Mouse (Mus musculus) layer of hippocampus, adult 9-11 months (tissue): ENCODE measurements around the gene Oxtr.

Experiments
- DNase-seq: peaks from one replicate; pipeline ENCODE4 v3.0.0; 2022

Gene Oxtr

DNA sequence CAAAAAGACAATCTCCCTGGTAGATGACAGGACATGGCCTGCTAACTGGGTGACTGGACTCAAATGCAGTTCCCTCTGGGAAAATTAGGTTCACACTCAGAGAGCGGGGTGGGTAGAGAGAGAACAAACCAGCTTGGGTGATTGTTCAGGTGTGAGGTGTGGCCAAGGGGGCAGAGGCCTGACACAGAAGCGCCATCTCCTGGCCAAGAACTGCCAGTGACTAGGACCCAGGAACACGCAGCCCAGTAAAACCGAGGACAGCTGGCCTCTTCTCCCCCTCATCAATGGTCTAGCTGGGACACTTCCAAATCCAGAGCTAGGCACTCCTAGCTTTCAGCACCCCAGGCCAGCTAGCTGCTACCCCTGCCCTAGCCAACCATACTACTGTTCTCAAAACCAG lies 5.4 kb downstream of the Oxtr start:
- DNase-seq, result no peak

DNA sequence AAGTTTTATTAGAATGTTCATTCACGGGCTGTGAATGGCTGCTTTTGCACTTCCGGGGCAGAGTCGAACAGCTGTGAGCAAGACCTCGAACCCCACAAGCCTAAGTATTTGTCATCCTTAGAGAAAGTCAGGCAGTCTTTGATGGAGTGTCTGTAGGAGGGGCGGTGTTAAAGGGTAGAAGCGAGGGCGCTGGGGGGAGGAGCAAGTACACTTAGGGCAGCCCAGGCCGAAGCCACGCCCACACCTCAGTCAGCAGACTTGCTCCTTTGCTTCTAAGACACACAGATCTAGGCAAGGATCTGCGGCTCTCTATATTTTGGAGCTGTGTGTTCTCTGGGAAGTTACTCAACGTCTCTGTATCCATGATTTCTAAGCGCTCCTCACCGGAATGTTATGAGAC lies 9.9 kb downstream of the Oxtr start:
- DNase-seq, result no peak

DNA sequence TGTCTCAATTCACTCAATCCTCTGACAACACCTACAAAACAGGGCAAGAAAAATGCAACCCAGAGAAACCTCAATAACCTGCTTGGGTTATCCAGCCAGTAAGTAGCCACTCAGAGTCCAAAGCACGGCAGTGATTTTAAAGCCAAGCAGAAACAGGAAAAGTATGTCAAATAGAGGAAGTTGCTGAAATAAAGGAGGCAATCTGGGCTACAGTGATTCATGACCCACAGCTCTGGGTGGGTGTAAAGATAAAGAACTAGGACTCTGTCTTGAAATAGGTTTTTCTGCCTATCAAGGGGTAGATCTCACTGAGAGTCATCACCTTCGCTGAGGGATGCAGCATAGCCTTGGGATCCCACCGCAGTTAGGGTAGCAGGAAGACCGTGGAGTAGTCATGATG lies 18.1 kb downstream of the Oxtr start:
- no peak for DNase-seq

GRCm38 (mm10) chr6:112466001-112466400 lies 23.7 kb downstream of the Oxtr start:
- no peak for DNase-seq

DNA sequence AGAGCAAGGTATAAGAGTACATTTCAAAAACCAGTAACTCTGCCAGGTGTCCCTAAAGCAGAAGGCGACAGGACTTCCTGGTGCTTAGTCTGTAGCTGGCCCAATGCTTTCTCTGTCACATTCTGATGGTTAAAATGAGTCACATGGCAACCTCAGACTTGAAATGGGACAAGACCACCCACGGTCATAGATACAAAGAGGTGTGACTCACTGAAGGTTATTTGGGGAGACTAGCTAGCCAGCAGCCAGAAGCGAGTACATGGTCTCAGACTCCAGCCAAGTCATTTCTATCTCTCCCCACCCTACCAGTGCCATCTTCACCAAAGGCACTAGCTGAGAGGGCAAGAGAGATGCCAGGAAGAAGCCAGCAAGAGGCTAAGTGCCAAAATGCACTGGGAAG lies 24.3 kb downstream of the Oxtr start:
- no peak for DNase-seq

- DNase-seq, result no peak
Observed at GRCm38 (mm10) chr6:112463331-112463730, 26.4 kb downstream of the Oxtr start.

- DNase-seq, result no peak
Observed at GRCm38 (mm10) chr6:112461459-112461858, 28.3 kb downstream of the Oxtr start.

DNA sequence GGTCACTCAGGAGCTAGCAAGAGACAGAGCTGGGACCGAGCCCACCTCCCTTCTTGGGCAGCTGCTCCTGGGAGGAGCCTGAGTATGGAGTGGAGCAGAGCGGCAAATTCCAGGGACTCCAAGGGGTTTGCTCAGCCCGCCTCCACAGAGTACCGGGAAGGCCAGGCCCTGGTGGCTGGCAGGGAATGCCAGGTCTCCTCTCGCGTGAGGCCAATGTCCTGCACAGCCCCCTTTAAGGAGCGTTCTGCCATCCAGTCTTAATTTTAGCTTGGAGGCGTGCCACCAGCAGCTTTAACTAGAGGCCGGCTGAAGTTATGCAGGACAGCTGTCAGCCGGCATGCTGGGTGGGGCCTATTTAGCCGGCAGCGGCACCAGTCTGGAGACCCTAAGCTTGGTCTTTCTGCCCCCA lies 30.4 kb downstream of the Oxtr start, which contains the start of gene Cav3:
Gene Cav3, plus strand, starts transcription at position 165 of the 409 bp plus-strand sequence.
- no peak for DNase-seq

DNA sequence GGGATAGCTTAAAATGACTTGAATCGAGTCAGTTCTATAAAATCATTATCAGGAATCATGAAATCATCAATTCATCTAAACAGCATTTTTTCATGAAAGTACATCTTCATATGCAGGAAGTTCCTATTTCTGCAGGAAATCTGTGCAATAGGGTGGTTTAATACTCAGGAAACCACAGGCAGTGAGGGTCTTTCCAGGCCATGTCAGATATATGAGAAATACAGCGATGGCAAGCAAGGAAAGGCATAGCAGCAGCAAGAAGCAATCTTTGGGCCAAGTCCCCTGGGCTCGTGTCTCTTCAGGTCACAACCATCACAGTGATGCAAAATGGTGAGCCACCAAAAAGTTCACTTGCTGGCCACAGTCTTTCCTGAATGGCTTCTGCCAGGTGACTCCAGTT lies 44.1 kb downstream of the Oxtr start:
- no peak for DNase-seq

- no peak for DNase-seq
Observed at GRCm38 (mm10) chr6:112426018-112426732, 63.6 kb downstream of the Oxtr start.

DNA sequence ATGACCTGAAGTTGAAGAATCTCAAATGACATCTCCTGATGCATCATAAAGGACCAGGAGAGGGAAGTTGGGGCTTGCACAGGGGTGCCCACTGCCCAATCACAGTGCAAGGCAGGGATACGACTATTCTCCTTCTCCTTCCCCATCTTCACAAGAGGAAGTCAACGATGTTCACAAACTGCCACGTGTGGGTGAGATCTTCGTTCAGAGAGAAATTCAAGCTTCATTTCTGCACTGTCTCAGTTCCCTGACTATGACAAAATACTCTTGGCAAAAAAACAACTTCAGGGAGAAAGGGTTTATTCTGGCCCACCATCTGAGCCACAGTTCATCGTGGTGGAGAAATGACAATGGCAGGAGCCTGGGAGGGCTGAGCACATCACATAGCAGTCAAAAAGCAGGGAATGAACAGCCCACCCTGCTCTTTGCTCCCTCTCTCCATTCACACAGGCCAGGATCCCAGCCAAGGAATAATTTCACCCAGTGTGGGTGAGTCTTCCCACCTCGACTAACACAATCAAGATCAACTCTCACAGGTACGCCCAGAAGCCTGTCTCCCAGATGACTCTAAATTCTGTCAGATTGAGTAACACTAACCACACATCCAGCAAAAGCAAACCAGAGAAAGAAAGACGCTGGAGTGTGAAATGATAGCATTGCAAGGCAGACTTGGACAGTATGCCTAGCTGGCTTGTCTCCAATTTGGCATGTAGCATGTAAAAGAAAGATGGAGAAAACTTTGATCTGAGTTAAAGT lies 65.8 kb downstream of the Oxtr start:
- no peak for DNase-seq
